Mouse (Mus musculus): ENCODE measurements at regions not wholly inside any gene's neighbourhood (a gene's known extent, or its start where the extent isn't known, plus 50 kb on each side); places are given as distances from the start of the nearest gene placed in this dataset.

DNA sequence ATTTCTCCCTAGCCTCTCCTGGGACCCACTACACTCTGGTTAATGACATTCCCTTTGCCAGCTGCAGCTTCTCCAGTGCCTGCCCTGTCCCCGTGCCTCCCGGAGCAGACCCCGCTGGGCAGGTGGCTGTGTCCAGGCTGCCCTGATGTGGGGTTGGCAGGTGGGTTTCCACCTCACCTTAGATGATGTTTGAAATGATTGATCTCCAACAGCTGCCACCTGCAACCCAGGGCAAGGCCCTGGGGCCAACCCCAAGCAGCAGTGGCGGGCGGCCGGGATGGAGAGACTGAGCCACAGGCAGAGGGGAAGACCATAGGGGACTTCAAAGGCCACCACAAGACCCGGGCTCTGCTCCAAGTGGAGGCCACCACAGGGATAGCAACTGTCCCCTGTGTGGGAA, 93.6 kb upstream of the Mvb12b start:
- no peak for DNase-seq

GRCm38 (mm10) chr2:33980884-33981283, 93.1 kb upstream of the Mvb12b start:
- DNase-seq: no peak

DNA sequence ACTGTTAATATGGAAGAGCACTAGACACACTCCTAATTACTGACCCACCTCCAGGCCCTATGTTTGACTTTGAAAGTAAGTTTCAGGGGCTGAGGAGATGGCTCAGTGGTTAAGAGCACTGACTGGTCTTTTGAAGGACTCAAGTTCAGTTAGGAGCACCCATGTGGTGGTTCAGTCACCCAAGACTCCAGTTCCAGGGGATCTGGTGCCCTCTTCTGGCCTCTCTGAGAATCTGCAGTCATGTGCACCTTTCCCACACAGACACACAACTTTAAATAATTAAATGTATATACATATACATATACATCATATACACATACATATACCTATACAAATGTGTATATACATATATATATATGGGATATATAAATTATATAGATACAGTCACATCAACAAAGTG, 91.5 kb upstream of the Mvb12b start:
- DNase-seq: no peak

DNA sequence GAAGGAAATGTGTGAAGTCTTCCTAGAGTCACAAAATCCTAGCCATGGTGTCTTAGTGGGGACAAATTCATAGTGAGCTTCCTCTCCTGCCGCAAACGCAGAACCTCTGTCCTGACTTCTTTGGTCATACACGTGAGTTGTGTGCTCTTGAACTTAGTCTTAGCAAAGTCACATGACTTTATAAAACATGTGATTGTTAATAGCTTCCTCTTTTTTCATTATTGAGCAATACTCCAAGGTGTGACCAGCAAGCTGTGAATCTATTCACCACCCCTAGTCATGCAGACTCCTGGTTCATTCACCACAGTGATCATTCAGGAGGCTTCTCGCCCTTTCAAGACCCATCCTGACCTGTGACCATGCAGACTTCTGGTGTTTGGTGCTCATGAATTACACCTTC, 90.8 kb upstream of the Mvb12b start:
- no peak for DNase-seq

GRCm38 (mm10) chr2:33977576-33978352, 90.0 kb upstream of the Mvb12b start:
- DNase-seq: no peak

- no peak for DNase-seq
Measured at GRCm38 (mm10) chr2:33977151-33977550, 89.4 kb upstream of the Mvb12b start.

- DNase-seq: no peak
Measured at GRCm38 (mm10) chr2:33976183-33976582, 88.4 kb upstream of the Mvb12b start.

- no peak for DNase-seq
Measured at GRCm38 (mm10) chr2:33975423-33976127, 87.8 kb upstream of the Mvb12b start.

- DNase-seq: no peak
Measured at GRCm38 (mm10) chr2:33974737-33975422, 87.1 kb upstream of the Mvb12b start.

DNA sequence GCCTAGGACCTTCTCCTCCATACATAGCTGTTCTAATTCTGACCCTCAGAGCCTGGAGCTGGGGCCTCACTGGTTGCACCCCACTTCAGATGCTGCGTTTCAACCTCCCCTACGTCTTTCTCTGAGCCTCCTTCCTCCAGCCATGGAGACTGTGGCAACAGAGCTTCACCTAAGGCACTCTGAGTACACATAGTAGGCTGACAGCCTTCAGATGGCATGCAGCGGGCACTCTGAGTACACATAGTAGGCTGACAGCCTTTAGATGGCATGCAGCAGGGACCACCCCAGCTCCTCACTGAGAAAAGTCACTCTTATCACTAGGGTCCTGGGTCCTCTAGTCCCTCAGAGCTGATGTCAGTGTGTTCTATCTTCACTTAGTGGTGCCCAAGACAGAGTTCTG, 86.3 kb upstream of the Mvb12b start:
- DNase-seq: no peak

DNA sequence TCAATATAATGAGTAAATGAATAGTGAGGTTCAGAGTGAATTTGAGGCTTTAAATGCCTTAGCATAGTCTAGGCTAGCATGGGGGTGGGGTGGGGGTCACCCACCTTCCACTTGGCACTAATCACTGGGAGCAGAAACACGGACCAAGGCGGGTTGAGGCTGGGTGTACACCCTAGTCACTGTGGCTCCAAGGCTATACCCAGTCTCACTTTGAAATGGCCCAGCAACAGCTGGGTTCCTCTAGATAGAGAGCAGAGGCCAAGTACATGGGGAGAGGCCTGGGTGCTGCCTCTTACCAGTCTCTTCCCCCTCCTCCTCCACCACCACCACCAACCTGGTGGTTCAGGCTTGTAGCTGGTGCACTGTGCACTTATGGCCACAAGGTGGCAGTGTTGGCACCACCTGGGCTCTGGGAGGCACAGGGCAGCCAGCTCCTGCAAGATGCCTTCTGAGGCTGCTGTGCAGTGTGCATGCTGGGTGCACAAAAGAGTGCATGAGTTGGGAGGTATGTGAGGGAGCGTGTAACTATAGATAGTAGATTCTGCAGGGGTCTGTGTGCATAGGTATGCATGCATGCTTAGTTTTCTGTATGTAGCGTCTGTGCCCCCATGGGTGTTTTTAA, 85.6 kb upstream of the Mvb12b start:
- peak; percentile 76 to 79 for DNase-seq

DNA sequence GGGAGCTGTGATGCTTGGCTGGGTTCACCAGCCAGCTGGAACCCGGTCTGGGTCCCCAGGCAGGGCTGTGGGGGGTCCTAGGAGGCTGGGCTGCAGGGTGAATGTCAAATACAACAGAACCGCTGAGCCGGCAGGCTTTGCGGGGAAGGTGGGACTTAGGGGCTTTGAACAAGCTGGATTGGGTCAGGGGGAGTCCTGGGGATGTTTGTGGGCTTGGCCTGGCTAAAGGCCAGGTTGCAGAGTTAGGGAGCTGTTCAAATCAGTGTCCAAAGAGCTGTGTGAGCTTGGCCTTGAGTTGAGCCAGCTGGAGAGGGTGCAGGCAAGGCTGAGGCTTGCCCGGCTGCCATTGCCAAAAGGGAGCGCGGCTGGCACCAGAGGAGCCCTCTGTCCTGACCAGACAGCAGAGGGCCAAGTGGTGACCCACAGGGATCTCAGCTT, 79.3 kb upstream of the Mvb12b start:
- DNase-seq: no peak

GRCm38 (mm10) chr2:33966389-33966983, 78.7 kb upstream of the Mvb12b start:
- no peak for DNase-seq

GRCm38 (mm10) chr2:33964096-33964495, 76.3 kb upstream of the Mvb12b start:
- DNase-seq: no peak

DNA sequence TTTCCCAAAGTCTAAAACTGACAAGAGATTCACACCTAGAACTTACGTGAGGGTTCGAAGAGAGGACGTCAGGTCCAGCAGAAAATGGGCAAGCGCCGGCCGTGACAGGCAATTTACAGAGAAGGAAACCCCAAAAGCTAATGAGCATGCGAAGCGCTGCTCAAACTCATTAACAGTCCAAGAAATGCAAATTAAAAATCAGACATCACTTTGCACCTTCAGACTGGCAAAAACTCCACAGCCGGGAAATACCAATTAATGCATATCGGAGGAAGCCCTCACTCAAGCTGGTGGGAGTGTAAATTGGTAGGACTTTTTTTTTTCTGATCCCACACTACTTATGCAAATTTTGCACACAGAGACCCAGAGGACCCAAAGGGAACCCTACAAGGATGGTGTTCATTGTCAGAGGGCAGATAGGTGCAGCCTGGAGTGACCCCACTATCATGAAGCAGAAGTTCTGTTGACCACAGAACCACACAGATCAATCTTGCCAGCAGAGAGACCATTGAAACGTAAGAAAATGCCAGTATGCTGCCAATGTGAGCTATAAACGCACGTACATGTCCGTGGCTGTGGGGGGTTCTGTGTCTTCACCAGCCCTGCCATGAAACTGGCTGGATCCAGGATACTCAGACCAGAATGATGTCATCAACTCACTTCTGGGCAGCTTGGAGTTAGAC, 74.8 kb upstream of the Mvb12b start:
- no peak for DNase-seq

GRCm38 (mm10) chr2:33961566-33961965, 73.8 kb upstream of the Mvb12b start:
- DNase-seq: no peak

- DNase-seq: peak; percentile 49 to 51
Measured at GRCm38 (mm10) chr2:33957754-33958153, 70.0 kb upstream of the Mvb12b start.

GRCm38 (mm10) chr2:33944301-33944700, 56.6 kb upstream of the Mvb12b start:
- DNase-seq: no peak

DNA sequence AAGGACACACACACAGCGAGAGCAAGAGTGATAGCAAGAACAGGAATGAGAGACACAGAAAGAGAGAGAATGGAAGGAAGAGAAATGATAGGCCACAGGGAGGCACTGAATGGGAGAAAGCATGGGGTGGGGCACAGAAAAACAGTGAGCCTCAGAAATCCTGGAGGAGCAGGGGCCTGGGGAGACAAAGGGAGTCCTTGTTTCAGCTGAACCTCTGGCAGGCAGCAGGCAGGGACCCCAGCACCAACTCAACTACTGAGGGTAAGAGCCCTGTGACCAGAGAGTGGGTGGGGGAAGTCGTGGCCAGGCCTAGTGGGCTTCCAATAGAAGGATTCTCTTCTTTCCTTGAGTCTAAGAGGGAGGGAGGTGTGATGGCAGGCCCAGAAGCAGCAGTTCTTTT, 54.3 kb upstream of the Mvb12b start:
- DNase-seq: no peak

DNA sequence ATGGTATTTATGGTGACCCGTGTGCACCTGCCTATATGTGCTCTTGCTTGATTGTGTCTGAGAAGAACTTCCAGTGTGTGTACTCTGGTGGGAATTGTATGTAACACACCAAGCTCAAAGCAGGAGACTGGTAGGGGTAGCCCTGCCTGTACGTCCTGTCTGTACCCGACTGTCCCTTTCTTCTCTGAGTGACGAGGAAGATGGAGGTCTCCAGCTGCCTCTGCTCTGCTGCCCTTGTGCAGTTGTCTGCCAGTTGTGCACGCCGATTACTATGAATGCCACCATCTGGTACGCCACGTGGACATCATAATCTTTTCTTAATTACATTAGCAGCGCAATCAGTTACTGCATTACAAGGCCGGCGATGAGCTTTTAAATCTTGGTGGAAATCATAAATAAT, 53.6 kb upstream of the Mvb12b start:
- DNase-seq: no peak

- no peak for DNase-seq
Measured at GRCm38 (mm10) chr2:33939836-33940235, 52.1 kb upstream of the Mvb12b start.

Measured in B cell, adult 2 months (primary cell).